Mouse (Mus musculus): ENCODE measurements around the gene Myo7a. TPM values are rescaled to one million over a fixed set of nuclear protein-coding genes. Genes with fewer than 3 reads are reported as not detected.

The Myo7a gene
- polyA plus RNA-seq, 1 experiment = 21.0 TPM

Other genes starting within 250 kb of the Myo7a start
- 3.3 and 4.3 TPM in 2 replicates for gene Gdpd4, start 199.6 kb downstream of the Myo7a start, polyA plus RNA-seq (2012; rRNA removed)
- gene Omp, start 26.0 kb upstream of the Myo7a start, polyA plus RNA-seq (2012; rRNA removed) = 22.2 and 28.1 TPM in 2 replicates
- gene Capn5, start 58.8 kb upstream of the Myo7a start, polyA plus RNA-seq (2012; rRNA removed) = 28.7 and 29.4 TPM in 2 replicates
- gene B3gnt6, start 80.0 kb upstream of the Myo7a start, polyA plus RNA-seq (2012; rRNA removed) = 0.44 and 0.59 TPM in 2 replicates
- gene Acer3, start 201.7 kb upstream of the Myo7a start, polyA plus RNA-seq (2012; rRNA removed) = 10.7 and 13.6 TPM in 2 replicates
- 4.1 and 4.8 TPM in 2 replicates for gene Tsku, start 241.8 kb upstream of the Myo7a start, polyA plus RNA-seq (2012; rRNA removed)

Data from frontal cortex, adult 2 months (tissue).